Comparison of ENCODE assay signal across 8 mouse cellular contexts in genomic region chr1:195130479-195130878, GRCm38 (mm10). TPM values are rescaled to one million over a fixed set of nuclear protein-coding genes. Genes with fewer than 3 reads are reported as not detected.
A peak's percentile ranks its signal among the peaks of the same experiment; 100 is the strongest.
DNase-seq lines count a peak whose midpoint lies in the region; ATAC-seq and TF ChIP-seq lines count a peak whose summit lies in the region.

No protein-coding gene starts in this region.

- H3K4me2 ChIP-seq in forebrain, embryonic 13.5 days, result peak overlapping the region; percentile 62
- H3K4me2 ChIP-seq in liver, embryonic 12.5 days, result peak overlapping the region; percentile 59

- peak overlapping the region; percentile 95; the same call in 1 of the 2 replicates for H3K27ac ChIP-seq in testis, adult 2 months (ENCODE audit: control insufficient read depth, insufficient read depth, low read depth, low read length)
- peak overlapping the region; percentile 90; the same call in 1 of the 2 replicates for H3K27ac ChIP-seq in forebrain, embryonic 13.5 days
- H3K27ac ChIP-seq in liver, embryonic 12.5 days, result peak overlapping the region; percentile 98

- H3K27me3 ChIP-seq in testis, adult 2 months (ENCODE audit: control insufficient read depth, insufficient read depth, low read length), result no peaks in the 10 kb centered on the region
- H3K27me3 ChIP-seq in forebrain, embryonic 13.5 days, result no peaks in the 10 kb centered on the region
- no peaks in the 10 kb centered on the region for H3K27me3 ChIP-seq in liver, embryonic 12.5 days (replicated peaks)

- peak; percentile 30 for ATAC-seq in forebrain, embryonic 13.5 days
- peak; percentile 57 for ATAC-seq in liver, embryonic 12.5 days
- no peak for ATAC-seq in cerebellum, adult (ENCODE audit: insufficient number of reproducible peaks, low FRiP score, low TSS enrichment)

- 12% methylated on average over 2 of the region's 2 CpGs for WGBS in forebrain, embryonic 13.5 days
- WGBS in liver, embryonic 12.5 days (ENCODE audit: insufficient replicate concordance), result 10% methylated on average over 2 of the region's 2 CpGs

- no peak for TF ChIP-seq POLR2A in testis, adult 2 months (IDR thresholded peaks at IDR 0.05; ENCODE audit: control insufficient read depth, low read depth, low read length)

- no peaks in the 10 kb centered on the region for H3K9me3 ChIP-seq in forebrain, embryonic 13.5 days (replicated peaks)
- no peaks in the 10 kb centered on the region for H3K9me3 ChIP-seq in liver, embryonic 12.5 days (replicated peaks)

- H3K4me3 ChIP-seq in testis, adult 2 months (ENCODE audit: control insufficient read depth, low read depth, low read length), result peak overlapping the region; percentile 96
- peak overlapping the region; percentile 57 for H3K4me3 ChIP-seq in forebrain, embryonic 13.5 days
- peak overlapping the region; percentile 75 for H3K4me3 ChIP-seq in liver, embryonic 12.5 days

- DNase-seq in testis, postnatal 10 days (ENCODE audit: low spot score), result no peak
- no peak for DNase-seq in urinary bladder, postnatal 25 days (ENCODE audit: low spot score)
- DNase-seq in layer of hippocampus, postnatal 14 days (ENCODE audit: low spot score in 2 of 2), result no peak
- no peak for DNase-seq in cerebellum, postnatal 25 days

- TF ChIP-seq CTCF in testis, adult 2 months (IDR thresholded peaks at IDR 0.05; ENCODE audit: control insufficient read depth, insufficient read depth, insufficient replicate concordance, low read depth, low read length), result no peak

- H3K9ac ChIP-seq in forebrain, embryonic 13.5 days, result peak overlapping the region; percentile 72
- peak overlapping the region; percentile 93 for H3K9ac ChIP-seq in liver, embryonic 12.5 days

- no peaks in the 10 kb centered on the region for H3K4me1 ChIP-seq in testis, adult 2 months (ENCODE audit: control insufficient read depth, insufficient read depth, low read length)
- H3K4me1 ChIP-seq in forebrain, embryonic 13.5 days, result peaks cover 11% of the 10 kb centered on the region; the same call in 1 of the 2 replicates
- peaks cover 18% of the 10 kb centered on the region for H3K4me1 ChIP-seq in liver, embryonic 12.5 days

- no peaks in the 10 kb centered on the region for H3K36me3 ChIP-seq in testis, adult 2 months (ENCODE audit: control insufficient read depth, insufficient read depth, low read length)
- H3K36me3 ChIP-seq in forebrain, embryonic 13.5 days (ENCODE audit: poor library complexity, severe bottlenecking), result peaks cover 10% of the 10 kb centered on the region
- peaks cover 35% of the 10 kb centered on the region for H3K36me3 ChIP-seq in liver, embryonic 12.5 days

RNA-seq across cellular contexts. Expression of gene Cr1l, which starts 0.9 kb away (rescaled TPM):
- polyA plus RNA-seq in testis, adult 2 months (2012; rRNA removed), result 8.2 and 9.0 TPM in 2 replicates
- polyA plus RNA-seq in forebrain, embryonic 13.5 days (2015; fragmentation: Nextera tagmentation; extraction: Ambion mirVana), result 41.3 and 41.6 TPM in 2 replicates
- 68.7 and 75.2 TPM in 2 replicates for polyA plus RNA-seq in liver, embryonic 12.5 days (2016; fragmentation: Nextera tagmentation; extraction: Ambion mirVana)
- 10 to 100 TPM; 31.1 to 36.9 TPM for total RNA-seq in layer of hippocampus, postnatal 14 days (2021)

RNA-seq across cellular contexts. Expression of gene Cd46, which starts 38.4 kb away (rescaled TPM):
- polyA plus RNA-seq in testis, adult 2 months (2012; rRNA removed), result 8.0 and 11.3 TPM in 2 replicates
- polyA plus RNA-seq in forebrain, embryonic 13.5 days (2015; fragmentation: Nextera tagmentation; extraction: Ambion mirVana), result 1.2 and 1.3 TPM in 2 replicates
- 0.90 and 1.1 TPM in 2 replicates for polyA plus RNA-seq in liver, embryonic 12.5 days (2016; fragmentation: Nextera tagmentation; extraction: Ambion mirVana)
- total RNA-seq in layer of hippocampus, postnatal 14 days (2021), result 1 to 10 TPM; 2.9 to 4.4 TPM

RNA-seq across cellular contexts. Expression of gene Cr2, which starts 46.0 kb away (rescaled TPM):
- 0.96 and 1.6 TPM in 2 replicates for polyA plus RNA-seq in testis, adult 2 months (2012; rRNA removed)
- polyA plus RNA-seq in forebrain, embryonic 13.5 days (2015; fragmentation: Nextera tagmentation; extraction: Ambion mirVana), result 0.30 and 0.46 TPM in 2 replicates
- polyA plus RNA-seq in liver, embryonic 12.5 days (2016; fragmentation: Nextera tagmentation; extraction: Ambion mirVana), result 0.10 TPM in 1 of 2 replicates, not detected in the other
- under 1 TPM; 0.37 to 0.50 TPM for total RNA-seq in layer of hippocampus, postnatal 14 days (2021)
